Mouse (Mus musculus) A20 (cell line): ENCODE measurements around the gene Ralgapb.

Experiments used
- DNase-seq: peaks from one replicate; pipeline ENCODE4 v3.0.0-alpha.2; 2011; ENCODE audit warnings: low read depth, low spot score

Ralgapb gene

GRCm38 (mm10) chr2:158409595-158410021, at the start of gene Ralgapb:
TSS of gene Ralgapb (plus strand) at chr2:158409848.
- peak; percentile 99 for DNase-seq

- peak; percentile 94 for DNase-seq
These were observed 48.6 kb upstream of the Ralgapb start for GRCm38 (mm10) chr2:158360873-158361677.

- DNase-seq: no peak
These were observed 47.8 kb upstream of the Ralgapb start for GRCm38 (mm10) chr2:158361678-158362320.

- DNase-seq: no peak
These were observed 45.5 kb upstream of the Ralgapb start for GRCm38 (mm10) chr2:158364175-158364574.

GRCm38 (mm10) chr2:158365099-158365850, 44.4 kb upstream of the Ralgapb start:
- DNase-seq: no peak

- DNase-seq: no peak
These were observed 42.0 kb upstream of the Ralgapb start for GRCm38 (mm10) chr2:158367654-158368053.

GRCm38 (mm10) chr2:158368313-158368712, 41.3 kb upstream of the Ralgapb start:
- no peak for DNase-seq

- DNase-seq: no peak
These were observed 40.0 kb upstream of the Ralgapb start for GRCm38 (mm10) chr2:158369474-158370172.

- no peak for DNase-seq
These were observed 39.5 kb upstream of the Ralgapb start for GRCm38 (mm10) chr2:158370173-158370550.

GRCm38 (mm10) chr2:158373061-158373460, 36.6 kb upstream of the Ralgapb start:
- DNase-seq: no peak

GRCm38 (mm10) chr2:158373516-158373915, 36.1 kb upstream of the Ralgapb start:
- no peak for DNase-seq

GRCm38 (mm10) chr2:158375443-158376122, 34.1 kb upstream of the Ralgapb start, which contains the start of gene Snhg11:
TSS of gene Snhg11 (plus strand) at chr2:158375638.
- DNase-seq: no peak

GRCm38 (mm10) chr2:158376123-158376687, 33.4 kb upstream of the Ralgapb start:
- no peak for DNase-seq

- DNase-seq: no peak
These were observed 32.9 kb upstream of the Ralgapb start for GRCm38 (mm10) chr2:158376798-158377197.

GRCm38 (mm10) chr2:158377811-158378210, 31.8 kb upstream of the Ralgapb start:
- DNase-seq: peak; percentile 67

- DNase-seq: peak; percentile 91
These were observed 30.1 kb upstream of the Ralgapb start for GRCm38 (mm10) chr2:158379354-158380078.

- DNase-seq: no peak
These were observed 23.6 kb upstream of the Ralgapb start for GRCm38 (mm10) chr2:158386072-158386471.

- no peak for DNase-seq
These were observed 20.2 kb upstream of the Ralgapb start for GRCm38 (mm10) chr2:158389421-158389820.

GRCm38 (mm10) chr2:158396369-158396768, 13.3 kb upstream of the Ralgapb start:
- DNase-seq: no peak

GRCm38 (mm10) chr2:158397140-158397539, 12.5 kb upstream of the Ralgapb start:
- peak; percentile 76 for DNase-seq
